14 mouse cellular contexts compared by ENCODE assay signal in the genomic region with DNA sequence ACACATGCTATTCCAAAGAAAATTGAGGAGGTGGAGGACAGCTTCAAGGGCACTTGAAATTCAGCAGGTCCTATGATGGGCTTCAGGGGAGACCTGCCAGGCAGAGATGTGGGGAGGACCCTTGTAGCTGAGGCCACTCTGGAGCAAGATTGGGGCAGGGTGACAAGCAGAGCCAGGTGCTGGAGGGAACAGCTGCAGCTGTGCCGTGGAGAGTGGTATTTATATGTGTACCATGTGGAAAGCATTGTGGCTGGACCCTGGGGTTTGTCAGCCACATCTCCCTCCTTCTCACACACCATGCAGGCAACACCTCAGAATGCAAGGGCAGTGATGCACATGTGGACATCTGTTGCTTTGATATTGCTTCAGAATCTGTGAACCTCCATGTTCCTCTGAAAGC.
"Had no signal": no experiment of that assay in that cellular context is flagged by ENCODE, and none has a peak within 500 bp of the region (broad histone marks: within the 10 kb centered on the region; RNA-seq: fewer than 3 reads in every experiment).

No protein-coding gene starts in this region.

- H3K27ac ChIP-seq: kidney, postnatal 0 days; liver, embryonic 12.5 days; midbrain, embryonic 15.5 days; neural tube, embryonic 15.5 days; stomach, embryonic 15.5 days had no signal

- DNase-seq: kidney, adult 11 months; kidney, adult 9 months; kidney, postnatal 36 days; layer of hippocampus, adult 9-11 months; lung, embryonic 14.5 days; lung, postnatal 10 days; lung, postnatal 4 days; thymus, postnatal 36 days had no signal

- H3K4me2 ChIP-seq: liver, embryonic 12.5 days; lung, embryonic 14.5 days; midbrain, embryonic 11.5 days; midbrain, embryonic 15.5 days; neural tube, embryonic 15.5 days; stomach, embryonic 15.5 days had no signal

- H3K9me3 ChIP-seq: liver, embryonic 12.5 days; midbrain, embryonic 15.5 days; neural tube, embryonic 15.5 days; stomach, embryonic 15.5 days had no signal

- H3K36me3 ChIP-seq: liver, embryonic 12.5 days; midbrain, embryonic 15.5 days; neural tube, embryonic 15.5 days; stomach, embryonic 15.5 days had no signal

- H3K4me1 ChIP-seq: liver, embryonic 12.5 days had no signal

- H3K27me3 ChIP-seq: liver, embryonic 12.5 days; midbrain, embryonic 15.5 days; neural tube, embryonic 15.5 days; stomach, embryonic 15.5 days had no signal

- ATAC-seq: liver, embryonic 12.5 days; midbrain, embryonic 15.5 days had no signal

- H3K4me3 ChIP-seq: liver, embryonic 12.5 days; midbrain, embryonic 15.5 days; neural tube, embryonic 15.5 days; stomach, embryonic 15.5 days had no signal

- H3K9ac ChIP-seq: liver, embryonic 12.5 days; lung, embryonic 14.5 days; midbrain, embryonic 15.5 days; neural tube, embryonic 15.5 days; stomach, embryonic 15.5 days had no signal
